Mouse (Mus musculus): ENCODE measurements at regions not wholly inside any gene's neighbourhood (a gene's known extent, or its start where the extent isn't known, plus 50 kb on each side); places are given as distances from the start of the nearest gene placed in this dataset.

GRCm38 (mm10) chr1:90398396-90398975 lies 194.7 kb downstream of the Ackr3 start:
- no peak for DNase-seq (ENCODE audit: extremely low spot score, low read depth, low spot score)

GRCm38 (mm10) chr1:90403057-90403456 lies 199.3 kb downstream of the Ackr3 start:
- DNase-seq (ENCODE audit: extremely low spot score, low read depth, low spot score), result no peak

DNA sequence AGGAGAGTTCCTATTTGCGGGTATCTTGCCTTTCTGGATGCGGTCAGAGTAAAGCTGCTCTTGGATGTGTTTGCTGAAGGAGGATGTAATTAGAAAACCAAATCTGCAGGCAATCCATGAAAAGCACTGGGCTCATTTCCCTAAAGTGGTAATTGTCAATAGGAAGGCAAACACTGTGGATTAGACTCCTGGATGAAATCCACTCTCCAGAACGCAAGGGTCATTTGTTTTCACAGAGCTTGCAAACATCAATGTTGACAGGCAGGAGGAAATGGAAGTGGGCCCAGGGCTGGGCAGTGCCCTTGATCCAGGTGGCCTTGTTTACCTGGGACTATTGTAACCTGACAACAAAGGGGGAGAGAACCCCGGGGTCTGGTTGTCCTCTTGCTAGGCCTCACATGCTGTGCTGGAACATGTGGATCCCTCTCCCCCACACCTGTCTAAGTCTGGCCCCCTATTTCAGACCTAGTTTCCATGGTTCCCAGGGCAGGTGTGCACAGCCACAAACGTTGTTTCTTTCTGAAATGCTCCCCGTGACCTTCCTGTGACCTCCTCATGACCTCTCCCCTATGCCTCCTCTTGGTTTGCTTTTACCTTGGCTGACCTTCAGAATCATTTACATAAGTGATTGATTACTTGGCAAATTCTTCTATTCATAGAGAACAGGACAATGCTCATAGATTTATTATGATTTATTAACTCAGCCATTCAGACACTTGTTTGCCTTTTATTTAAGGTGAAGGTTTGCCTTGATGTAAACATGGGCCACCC lies 197.9 kb upstream of the Cops8 start:
- no peak for DNase-seq (ENCODE audit: extremely low spot score, low read depth, low spot score)

GRCm38 (mm10) chr1:90406663-90407062 lies 196.1 kb upstream of the Cops8 start:
- DNase-seq (ENCODE audit: extremely low spot score, low read depth, low spot score), result no peak

- no peak for DNase-seq (ENCODE audit: extremely low spot score, low read depth, low spot score)
Measured at GRCm38 (mm10) chr1:90408504-90409215, 194.1 kb upstream of the Cops8 start.

- no peak for DNase-seq (ENCODE audit: extremely low spot score, low read depth, low spot score)
Measured at GRCm38 (mm10) chr1:90409236-90409635, 193.5 kb upstream of the Cops8 start.

DNA sequence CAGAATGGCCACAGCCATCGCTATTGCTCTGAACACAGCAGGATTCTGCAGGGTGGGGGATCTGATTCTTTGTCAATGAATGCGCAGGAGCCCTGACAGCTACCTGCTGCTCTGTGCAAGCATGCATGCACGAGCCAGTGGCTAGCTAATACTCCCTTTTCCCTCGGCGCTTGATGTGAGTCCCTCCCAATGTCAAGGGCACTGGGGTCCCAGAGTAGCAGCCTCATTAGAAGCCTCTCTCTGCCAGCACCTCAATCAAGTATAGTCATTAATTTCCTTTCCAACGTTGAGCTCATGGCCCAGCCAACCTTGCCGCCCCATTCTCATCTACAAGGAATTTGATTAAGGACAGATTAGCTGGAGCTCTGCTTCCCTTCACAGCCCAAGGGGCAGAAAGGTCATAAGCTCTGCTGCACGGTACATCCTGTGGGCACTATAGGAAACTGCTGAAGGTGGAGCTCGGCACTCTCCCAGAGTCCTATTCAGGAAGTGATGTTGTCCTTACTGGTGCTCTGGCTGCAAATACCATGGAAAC lies 190.2 kb upstream of the Cops8 start:
- no peak for DNase-seq (ENCODE audit: extremely low spot score, low read depth, low spot score)

DNA sequence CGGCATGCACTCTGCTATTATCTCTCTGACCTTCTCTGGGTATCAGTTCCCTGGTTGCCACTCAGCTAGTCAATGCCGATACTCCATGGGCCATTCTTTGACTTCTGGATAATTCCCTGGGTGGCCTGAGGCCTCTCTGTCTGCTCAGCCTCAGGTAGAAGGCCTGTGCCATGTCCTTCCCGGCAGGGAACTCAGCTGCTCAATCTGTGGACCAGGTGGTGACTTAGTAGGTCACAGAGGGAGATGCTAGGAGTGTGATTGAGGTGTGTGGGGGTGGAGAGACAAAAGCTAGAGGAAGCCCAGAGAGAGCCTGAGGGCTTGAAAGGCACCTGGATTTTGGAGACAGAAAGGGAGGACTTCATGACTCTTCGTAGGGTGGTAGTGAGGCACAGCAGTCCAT lies 188.0 kb upstream of the Cops8 start:
- no peak for DNase-seq (ENCODE audit: extremely low spot score, low read depth, low spot score)

GRCm38 (mm10) chr1:90424066-90424821 lies 178.5 kb upstream of the Cops8 start:
- DNase-seq (ENCODE audit: extremely low spot score, low read depth, low spot score), result no peak

- DNase-seq (ENCODE audit: extremely low spot score, low read depth, low spot score), result no peak
Measured at GRCm38 (mm10) chr1:90428334-90428733, 174.4 kb upstream of the Cops8 start.

- no peak for DNase-seq (ENCODE audit: extremely low spot score, low read depth, low spot score)
Measured at GRCm38 (mm10) chr1:90428774-90429173, 174.0 kb upstream of the Cops8 start.

DNA sequence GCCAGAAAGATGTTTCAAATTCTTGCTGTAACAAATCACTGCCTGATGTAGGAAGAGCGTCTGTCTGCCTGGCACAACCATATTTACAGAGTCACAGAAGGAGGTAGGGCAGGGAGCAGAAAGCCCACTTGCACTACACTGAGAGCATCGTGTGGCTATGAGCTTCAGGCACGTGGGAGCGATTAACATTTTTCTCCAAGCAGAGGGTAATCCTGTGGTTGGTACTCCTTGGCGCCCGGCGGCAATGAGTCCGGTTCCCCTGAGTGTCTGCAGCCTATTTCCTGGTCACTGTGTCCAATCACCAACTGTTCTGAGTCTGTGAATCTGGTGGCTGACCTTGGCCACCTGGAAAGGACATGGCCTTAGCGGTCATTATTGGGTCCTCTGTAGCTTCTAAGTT lies 172.3 kb upstream of the Cops8 start:
- DNase-seq (ENCODE audit: extremely low spot score, low read depth, low spot score), result no peak

DNA sequence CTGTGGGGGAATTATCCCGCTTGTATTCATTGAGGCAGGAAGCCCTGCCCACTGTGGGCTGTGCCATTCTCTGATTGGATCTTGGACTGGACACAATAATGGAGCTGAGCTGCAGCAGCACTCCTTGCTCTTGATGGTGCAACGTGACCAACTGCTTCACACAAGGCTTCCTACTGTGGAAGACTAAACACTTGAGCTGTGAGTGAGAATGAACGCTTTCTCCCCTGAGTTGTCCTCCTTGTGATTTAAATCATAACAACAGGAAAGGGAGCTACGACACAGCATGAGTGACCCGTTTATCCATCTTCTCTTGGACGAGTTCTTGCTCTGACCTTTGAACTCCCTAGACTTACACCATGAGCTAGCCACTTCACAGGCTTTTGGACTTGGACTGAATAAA lies 171.0 kb upstream of the Cops8 start:
- no peak for DNase-seq (ENCODE audit: extremely low spot score, low read depth, low spot score)

GRCm38 (mm10) chr1:90433911-90434310 lies 168.9 kb upstream of the Cops8 start:
- DNase-seq (ENCODE audit: extremely low spot score, low read depth, low spot score), result no peak

- no peak for DNase-seq (ENCODE audit: extremely low spot score, low read depth, low spot score)
Measured at GRCm38 (mm10) chr1:90440638-90441037, 162.1 kb upstream of the Cops8 start.

DNA sequence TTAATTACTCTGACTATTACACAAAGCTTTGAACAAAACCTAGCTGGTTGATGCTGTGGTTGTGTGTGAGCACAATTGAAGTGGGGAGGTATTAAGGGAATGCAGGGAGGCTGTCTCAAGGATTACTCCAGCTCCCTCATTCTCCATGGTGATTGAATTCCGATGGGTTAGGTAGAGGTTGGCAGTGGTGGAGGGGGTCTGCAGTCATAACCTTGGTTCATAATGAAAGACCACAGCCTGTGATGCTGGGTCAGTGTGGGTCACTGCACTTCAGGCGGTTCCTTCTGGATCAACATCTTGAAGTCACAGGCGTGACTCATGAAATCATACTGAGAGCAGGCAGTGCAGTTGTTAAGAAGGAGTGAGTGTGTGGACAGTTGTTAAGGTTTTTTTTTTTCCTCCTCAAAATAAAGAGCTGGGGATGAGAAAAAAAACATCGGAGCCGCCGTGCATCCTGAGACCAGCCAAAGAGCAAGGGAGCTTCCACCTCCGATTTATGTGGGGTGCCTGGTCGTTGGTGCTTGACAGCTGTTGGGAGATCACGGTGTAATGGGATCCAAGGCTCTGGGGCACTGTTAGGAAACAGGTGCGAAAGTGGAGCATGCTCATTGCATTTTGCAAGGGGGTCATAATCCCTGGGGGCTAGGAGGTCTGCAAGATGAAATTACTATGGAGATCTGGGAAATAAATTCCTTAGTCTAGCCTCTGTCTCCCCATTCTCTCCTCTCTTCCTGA lies 161.5 kb upstream of the Cops8 start:
- no peak for DNase-seq (ENCODE audit: extremely low spot score, low read depth, low spot score)

DNA sequence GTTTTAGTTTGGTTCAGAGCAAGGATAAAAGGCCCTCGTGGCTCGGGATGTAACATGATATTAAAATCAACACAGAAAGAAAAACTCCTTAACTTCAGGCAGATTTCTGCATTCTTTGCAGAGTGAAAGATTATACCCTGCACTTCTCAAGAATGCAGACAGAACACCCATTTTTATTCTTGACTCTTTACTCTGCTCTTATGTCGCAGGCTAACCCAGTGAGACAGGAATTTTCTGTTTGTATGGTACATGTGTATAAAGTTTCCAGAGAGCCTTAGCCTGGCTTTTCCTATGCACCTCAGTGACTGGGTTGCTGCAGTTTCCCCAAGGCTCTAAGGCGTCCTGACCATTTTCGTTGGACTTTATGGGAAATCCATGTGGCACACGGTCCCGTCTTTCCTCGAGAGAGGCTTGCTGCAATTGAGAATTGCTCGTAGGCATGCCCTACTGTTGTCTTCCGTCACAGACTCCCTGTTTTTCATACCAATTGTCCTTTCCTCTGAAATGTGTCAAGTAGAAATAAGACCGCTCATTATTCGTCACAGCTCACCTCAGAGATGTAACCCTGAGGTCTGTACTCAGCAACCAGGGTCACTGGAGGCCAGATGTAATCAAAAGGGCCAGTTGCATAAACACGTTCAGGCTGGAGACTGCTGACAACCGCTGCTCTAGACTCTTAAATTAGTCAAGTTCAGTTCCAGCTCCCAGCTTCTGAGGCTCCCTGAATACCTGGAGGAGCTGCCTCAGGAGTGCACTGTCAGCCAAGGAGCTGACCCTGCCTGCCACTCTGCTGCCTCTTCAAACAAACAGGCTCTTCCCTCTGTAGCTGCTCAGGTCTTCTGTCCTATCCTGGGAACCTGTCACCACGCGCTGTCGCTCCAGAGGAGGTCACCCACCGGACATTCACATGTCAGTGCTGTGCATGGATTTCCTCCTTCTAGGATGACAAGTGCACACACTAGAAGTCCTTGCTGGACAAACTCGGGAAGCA lies 160.2 kb upstream of the Cops8 start:
- no peak for DNase-seq (ENCODE audit: extremely low spot score, low read depth, low spot score)

- DNase-seq (ENCODE audit: extremely low spot score, low read depth, low spot score), result no peak
Measured at GRCm38 (mm10) chr1:90449571-90450226, 153.1 kb upstream of the Cops8 start.
